Mouse (Mus musculus) stomach, postnatal 0 days (tissue): ENCODE measurements around the gene Trpm3.

Source experiments
- CTCF ChIP-seq: IDR thresholded peaks from 2 replicates; pipeline ENCODE4 v1.5.1; 2016; ENCODE audit warnings: antibody characterized with exemption, low read depth, mild to moderate bottlenecking, moderate library complexity
- EP300 ChIP-seq: optimal IDR thresholded peaks from 2 replicates; pipeline ENCODE3; 2016; ENCODE audit warnings: antibody characterized with exemption

DNA sequence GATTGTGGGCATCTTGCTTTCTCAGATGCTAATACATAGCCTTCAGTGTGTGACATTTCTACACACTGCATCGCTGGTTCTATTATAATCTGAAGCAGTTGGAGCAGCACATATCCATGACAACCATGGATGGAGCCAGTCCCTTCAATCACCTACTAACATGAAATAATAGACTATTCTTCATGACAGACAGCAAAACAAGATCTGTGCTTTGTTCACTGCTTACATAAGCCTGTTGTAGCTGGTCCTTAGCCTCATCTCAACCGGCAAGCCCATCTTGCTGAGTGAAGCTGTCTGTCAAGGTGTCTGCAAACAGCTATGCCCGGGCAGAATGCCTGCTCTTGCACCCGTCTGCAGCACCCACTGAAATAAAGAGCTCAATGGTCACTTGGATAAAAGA lies 819.6 kb downstream of the Trpm3 start:
- TF ChIP-seq CTCF (no peak), EP300 (no peak)
